Mouse (Mus musculus): ENCODE results near the gene Cyp3a44. TPM values are rescaled to one million over a fixed set of nuclear protein-coding genes. Genes with fewer than 3 reads are reported as not detected.
"Not testable (repeated sequence)": the region's sequence is repeated elsewhere in the genome, so short reads cannot be mapped to it uniquely, and the experiment has no call there.

Gene Cyp3a44
- polyA plus RNA-seq (2015; fragmentation: Nextera tagmentation; extraction: Ambion mirVana) = 0.47 and 0.59 TPM in 2 replicates

DNA sequence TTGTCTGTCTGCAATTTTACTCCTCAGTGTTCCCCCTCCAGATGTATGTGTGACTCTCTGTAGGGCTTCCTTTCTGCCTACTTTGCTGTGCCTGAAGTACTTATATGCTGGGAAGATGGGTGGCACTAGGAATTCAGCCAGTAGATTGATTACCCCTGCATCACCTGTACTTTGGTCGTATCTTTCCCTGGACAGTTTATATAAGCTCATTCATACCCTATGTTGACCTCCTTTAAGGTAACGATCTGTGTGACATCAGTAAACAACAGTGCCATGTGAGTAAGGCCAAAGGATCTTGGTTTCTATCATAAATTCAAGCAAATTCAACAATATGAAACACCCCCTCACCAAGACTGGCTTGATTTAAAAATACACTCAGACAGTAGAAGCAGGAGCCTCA is at the start of gene Cyp3a44:
TSS of gene Cyp3a44 (minus strand) at position 79 of the 400 bp plus-strand sequence.
- not testable (repeated sequence) for H3K9me3 ChIP-seq (replicated peaks; ENCODE audit: control insufficient read depth, low read length); H3K36me3 ChIP-seq (ENCODE audit: control insufficient read depth, insufficient read depth); H3K4me2 ChIP-seq (ENCODE audit: low read depth, low read length); H3K4me3 ChIP-seq (ENCODE audit: low read depth, low read length); ATAC-seq (ENCODE audit: low read depth); H3K4me1 ChIP-seq (ENCODE audit: control insufficient read depth, low read depth, low read length); H3K27ac ChIP-seq (ENCODE audit: low read length); H3K9ac ChIP-seq (ENCODE audit: low read depth, low read length); H3K27me3 ChIP-seq (ENCODE audit: control insufficient read depth, insufficient read depth, low read depth, low read length)
- WGBS (ENCODE audit: insufficient replicate concordance) = 48% methylated on average over 2 of the region's 2 CpGs

GRCm38 (mm10) chr5:145800229-145800628 is 5.4 kb downstream of the Cyp3a44 start:
- not testable (repeated sequence) for H3K4me1 ChIP-seq (ENCODE audit: control insufficient read depth, low read depth, low read length); H3K9me3 ChIP-seq (replicated peaks; ENCODE audit: control insufficient read depth, low read length); H3K9ac ChIP-seq (ENCODE audit: low read depth, low read length); H3K4me2 ChIP-seq (ENCODE audit: low read depth, low read length); H3K27me3 ChIP-seq (ENCODE audit: control insufficient read depth, insufficient read depth, low read depth, low read length); H3K36me3 ChIP-seq (ENCODE audit: control insufficient read depth, insufficient read depth); H3K4me3 ChIP-seq (ENCODE audit: low read depth, low read length); H3K27ac ChIP-seq (ENCODE audit: low read length)
- ATAC-seq (ENCODE audit: low read depth) = peak; percentile 35; the same call in 1 of the 2 replicates

DNA sequence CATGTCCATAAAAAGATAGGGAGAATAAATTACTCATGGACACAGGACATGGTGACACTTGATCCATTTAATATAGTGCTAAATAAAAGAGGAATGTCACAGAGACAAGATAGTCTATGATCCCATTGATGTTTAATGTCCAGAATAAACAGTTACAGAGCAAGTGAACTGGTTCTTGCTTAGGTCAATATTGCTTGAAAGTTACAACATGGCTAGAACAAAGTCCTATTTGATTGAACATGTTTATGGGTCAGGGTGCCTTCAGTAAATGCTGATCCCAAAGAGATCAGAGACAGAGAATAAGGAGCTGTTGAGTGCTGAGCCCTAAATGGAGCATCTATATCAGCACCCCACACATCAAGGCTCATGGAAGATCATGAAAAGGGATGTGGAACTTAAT is 12.4 kb downstream of the Cyp3a44 start:
- not testable (repeated sequence) for H3K9me3 ChIP-seq (replicated peaks; ENCODE audit: control insufficient read depth, low read length); H3K4me3 ChIP-seq (ENCODE audit: low read depth, low read length); H3K27ac ChIP-seq (ENCODE audit: low read length); H3K4me1 ChIP-seq (ENCODE audit: control insufficient read depth, low read depth, low read length); H3K36me3 ChIP-seq (ENCODE audit: control insufficient read depth, insufficient read depth); H3K4me2 ChIP-seq (ENCODE audit: low read depth, low read length); H3K9ac ChIP-seq (ENCODE audit: low read depth, low read length); H3K27me3 ChIP-seq (ENCODE audit: control insufficient read depth, insufficient read depth, low read depth, low read length)
- peak; percentile 37; the same call in 1 of the 2 replicates for ATAC-seq (ENCODE audit: low read depth)

DNA sequence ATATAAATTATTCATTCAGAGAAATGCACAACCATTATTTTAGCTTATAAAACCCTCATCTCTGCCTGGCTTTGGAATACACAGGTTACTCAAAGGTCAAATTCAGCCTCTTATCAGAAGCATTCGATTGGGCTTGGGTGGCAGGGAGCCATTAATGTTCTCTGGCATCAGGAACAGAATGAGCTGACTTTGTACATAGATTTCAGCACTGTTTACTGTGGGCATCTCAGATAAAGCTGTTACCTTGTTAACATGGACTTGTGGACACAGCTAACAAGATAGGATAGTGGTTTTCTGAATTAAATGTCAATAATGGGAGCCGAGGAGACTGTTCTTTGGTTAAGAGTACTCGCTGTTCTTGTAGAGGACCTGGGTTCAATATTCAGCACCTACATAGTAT is 68.2 kb downstream of the Cyp3a44 start:
- H3K36me3 ChIP-seq (ENCODE audit: control insufficient read depth, insufficient read depth); H3K4me2 ChIP-seq (ENCODE audit: low read depth, low read length); H3K9ac ChIP-seq (ENCODE audit: low read depth, low read length); H3K27me3 ChIP-seq (ENCODE audit: control insufficient read depth, insufficient read depth, low read depth, low read length); H3K4me1 ChIP-seq (ENCODE audit: control insufficient read depth, low read depth, low read length); H3K9me3 ChIP-seq (replicated peaks; ENCODE audit: control insufficient read depth, low read length); H3K27ac ChIP-seq (ENCODE audit: low read length); H3K4me3 ChIP-seq (ENCODE audit: low read depth, low read length): not testable (repeated sequence)
- ATAC-seq (ENCODE audit: low read depth) = peak; percentile 24; the same call in 1 of the 2 replicates
- WGBS (ENCODE audit: insufficient replicate concordance) = 44% methylated on average over 3 of the region's 3 CpGs

Other genes with a start within 250 kb of the Cyp3a44 start
- not detected in 2 replicates for gene Cyp3a41b, start 221.1 kb downstream of the Cyp3a44 start, polyA plus RNA-seq (2015; fragmentation: Nextera tagmentation; extraction: Ambion mirVana)
- gene Cyp3a41a, start 85.7 kb downstream of the Cyp3a44 start, polyA plus RNA-seq (2015; fragmentation: Nextera tagmentation; extraction: Ambion mirVana) = 0.26 and 0.34 TPM in 2 replicates
- 45.1 and 47.1 TPM in 2 replicates for gene Cyp3a11, start 74.1 kb upstream of the Cyp3a44 start, polyA plus RNA-seq (2015; fragmentation: Nextera tagmentation; extraction: Ambion mirVana)
- gene Cyp3a25, start 203.7 kb upstream of the Cyp3a44 start, polyA plus RNA-seq (2015; fragmentation: Nextera tagmentation; extraction: Ambion mirVana) = 0.39 and 0.60 TPM in 2 replicates